Mouse (Mus musculus): ENCODE data around the gene Prkag3. TPM values are rescaled to one million over a fixed set of nuclear protein-coding genes. Genes with fewer than 3 reads are reported as not detected.

The Prkag3 gene
- total RNA-seq, 1 experiment from 2014 or later: not detected

DNA sequence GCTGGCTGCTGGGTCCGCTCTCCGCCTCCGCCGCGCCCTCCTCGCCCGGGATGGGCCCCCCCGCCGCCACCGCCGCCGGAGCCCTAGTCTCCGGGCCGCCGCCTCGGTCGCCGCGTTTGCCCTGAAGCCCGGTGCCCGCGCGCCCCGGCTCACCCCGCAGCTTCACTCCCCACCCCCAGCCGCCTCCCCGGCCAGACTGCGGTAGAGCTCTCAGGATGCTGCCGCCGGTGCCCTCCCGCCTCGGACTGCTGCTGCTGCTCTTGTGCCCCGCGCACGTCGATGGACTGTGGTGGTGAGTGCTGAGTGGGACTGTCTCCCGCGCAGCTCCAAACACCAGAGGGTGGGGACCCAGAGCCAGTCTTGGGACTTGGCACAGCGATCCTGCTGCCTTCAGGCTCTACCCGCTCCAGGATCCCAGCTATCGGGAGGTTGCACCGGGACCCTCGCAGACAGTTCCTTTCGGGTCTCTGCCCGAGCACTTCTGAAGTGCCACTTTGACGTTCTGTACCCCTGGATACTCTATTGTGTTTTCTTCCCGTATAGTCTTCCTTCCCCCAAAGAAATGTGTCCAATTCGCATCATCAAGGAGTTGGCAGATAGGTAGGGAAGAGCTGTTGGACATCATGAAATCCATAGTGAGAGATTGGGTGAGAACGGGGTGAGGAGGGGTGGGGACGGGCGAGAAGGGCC, 23.1 kb upstream of the Prkag3 start:
- no peak for ATAC-seq (replicated peaks in 1 of 2; ENCODE audit: insufficient read depth in 1 of 2, low FRiP score in 2 of 2, low TSS enrichment in 1 of 2, low read depth in 1 of 2, poor library complexity in 2 of 2, severe bottlenecking in 2 of 2)

DNA sequence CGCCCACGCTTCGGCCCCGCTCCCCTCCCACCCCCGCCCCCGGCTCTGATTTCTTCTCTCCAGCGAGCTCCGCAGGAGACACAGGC, 22.7 kb upstream of the Prkag3 start, which contains the start of gene Wnt6:
Gene Wnt6, plus strand, starts transcription at position 48 of the 86 bp plus-strand sequence.
- no peak for ATAC-seq (replicated peaks in 1 of 2; ENCODE audit: insufficient read depth in 1 of 2, low FRiP score in 2 of 2, low TSS enrichment in 1 of 2, low read depth in 1 of 2, poor library complexity in 2 of 2, severe bottlenecking in 2 of 2)

- no peak for ATAC-seq (replicated peaks in 1 of 2; ENCODE audit: insufficient read depth in 1 of 2, low FRiP score in 2 of 2, low TSS enrichment in 1 of 2, low read depth in 1 of 2, poor library complexity in 2 of 2, severe bottlenecking in 2 of 2)
These were observed 22.4 kb upstream of the Prkag3 start for GRCm38 (mm10) chr1:74771467-74771844.

DNA sequence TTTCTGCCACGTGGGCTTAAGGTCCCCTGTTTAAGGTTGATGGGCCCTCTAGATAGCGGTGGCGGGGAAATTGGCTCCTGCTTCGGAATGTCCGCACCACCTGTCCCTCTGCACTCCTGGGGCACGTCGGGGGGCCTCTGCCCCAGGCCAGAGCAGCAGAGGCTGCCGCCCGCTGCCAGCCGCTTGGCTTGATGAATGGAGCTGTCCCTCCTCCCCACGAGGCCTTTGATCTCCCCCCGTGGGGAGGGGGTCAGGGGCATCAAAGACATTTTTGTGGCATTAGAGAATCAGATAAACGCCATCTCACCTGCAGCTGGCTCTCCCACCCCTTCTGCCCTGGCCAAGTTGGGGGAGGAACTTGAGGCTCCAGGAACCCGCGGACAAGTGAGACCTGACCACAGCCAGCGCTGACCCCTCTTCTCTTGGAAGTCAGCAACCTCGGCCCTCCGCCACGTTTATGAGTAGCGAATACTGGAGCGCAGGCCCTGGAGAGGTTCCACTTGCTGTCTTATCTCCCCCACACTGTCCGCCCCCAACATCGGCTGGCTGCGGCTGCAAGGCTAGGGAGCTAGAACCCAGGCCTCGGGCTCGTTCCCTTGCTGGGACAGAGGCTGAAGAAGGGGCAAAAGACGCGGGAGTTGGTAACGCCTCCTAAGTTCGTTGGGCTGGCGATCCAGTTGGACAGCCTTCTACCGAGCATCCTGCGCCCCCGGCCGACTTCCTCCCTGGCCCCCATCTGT, 21.9 kb upstream of the Prkag3 start:
- no peak for ATAC-seq (replicated peaks in 1 of 2; ENCODE audit: insufficient read depth in 1 of 2, low FRiP score in 2 of 2, low TSS enrichment in 1 of 2, low read depth in 1 of 2, poor library complexity in 2 of 2, severe bottlenecking in 2 of 2)

DNA sequence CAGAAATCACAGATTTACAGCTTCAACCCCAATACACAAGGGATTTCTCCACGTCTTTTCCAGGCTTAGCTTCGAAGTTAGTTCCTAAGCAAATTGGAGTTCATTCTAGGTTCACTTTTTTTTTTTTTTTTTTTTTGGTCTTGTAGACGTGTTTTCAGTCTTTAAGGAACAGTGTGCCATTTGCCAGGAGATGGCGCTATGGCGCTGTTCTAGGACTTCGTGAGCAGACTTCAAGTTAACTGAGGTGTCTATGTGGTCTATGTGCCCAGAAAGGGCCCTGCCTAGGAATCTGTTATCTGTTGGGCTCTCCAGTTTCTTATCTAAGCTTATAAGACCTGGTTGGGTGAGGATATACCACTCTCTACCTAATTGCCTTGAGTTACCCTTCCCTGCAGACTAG, 14.1 kb upstream of the Prkag3 start:
- ATAC-seq (replicated peaks in 1 of 2; ENCODE audit: insufficient read depth in 1 of 2, low FRiP score in 2 of 2, low TSS enrichment in 1 of 2, low read depth in 1 of 2, poor library complexity in 2 of 2, severe bottlenecking in 2 of 2): peak; percentile 73

- ATAC-seq (replicated peaks in 1 of 2; ENCODE audit: insufficient read depth in 1 of 2, low FRiP score in 2 of 2, low TSS enrichment in 1 of 2, low read depth in 1 of 2, poor library complexity in 2 of 2, severe bottlenecking in 2 of 2): peak in 1 of 2 experiments; percentile 48; a peak in 1 of 4 replicates
These were observed 10.8 kb upstream of the Prkag3 start for GRCm38 (mm10) chr1:74759773-74760172.

- no peak; a peak in 1 of 4 replicates for ATAC-seq (replicated peaks in 1 of 2; ENCODE audit: insufficient read depth in 1 of 2, low FRiP score in 2 of 2, low TSS enrichment in 1 of 2, low read depth in 1 of 2, poor library complexity in 2 of 2, severe bottlenecking in 2 of 2)
These were observed 5.3 kb upstream of the Prkag3 start for GRCm38 (mm10) chr1:74754175-74754785.

DNA sequence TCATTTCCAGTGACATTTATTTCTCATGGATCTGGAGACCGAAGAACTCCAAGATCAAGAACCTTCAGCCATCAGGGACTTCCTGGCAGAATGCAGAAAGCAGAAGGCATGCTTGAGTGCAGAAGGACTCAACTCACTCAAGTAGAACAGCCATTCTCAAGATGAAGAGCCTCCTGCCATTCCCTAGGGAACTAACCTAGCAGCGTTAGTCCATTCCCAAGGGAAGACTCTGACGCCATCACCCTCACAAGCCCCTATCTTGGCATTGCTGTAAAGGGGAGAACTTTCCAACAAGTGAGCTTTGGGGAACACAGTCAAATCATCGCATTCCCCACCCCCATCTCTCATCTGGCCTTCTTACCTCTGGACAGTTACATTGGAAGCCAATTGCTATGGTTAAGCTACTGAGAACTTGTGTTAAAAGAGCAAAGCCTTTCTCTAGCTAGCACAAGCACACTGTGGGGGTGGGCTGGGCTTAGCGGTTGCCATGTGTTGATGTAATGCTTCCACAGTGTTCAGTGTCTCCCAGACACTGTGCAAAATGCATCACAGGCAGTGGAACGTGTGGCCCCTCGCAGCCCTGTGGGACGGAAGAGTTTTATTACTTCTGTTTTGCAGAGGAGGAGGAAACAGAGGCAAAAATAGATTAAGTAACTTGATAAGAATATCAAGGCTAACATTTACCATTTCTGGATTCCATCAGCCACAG, 4.4 kb upstream of the Prkag3 start:
- ATAC-seq (replicated peaks in 1 of 2; ENCODE audit: insufficient read depth in 1 of 2, low FRiP score in 2 of 2, low TSS enrichment in 1 of 2, low read depth in 1 of 2, poor library complexity in 2 of 2, severe bottlenecking in 2 of 2): no peak

DNA sequence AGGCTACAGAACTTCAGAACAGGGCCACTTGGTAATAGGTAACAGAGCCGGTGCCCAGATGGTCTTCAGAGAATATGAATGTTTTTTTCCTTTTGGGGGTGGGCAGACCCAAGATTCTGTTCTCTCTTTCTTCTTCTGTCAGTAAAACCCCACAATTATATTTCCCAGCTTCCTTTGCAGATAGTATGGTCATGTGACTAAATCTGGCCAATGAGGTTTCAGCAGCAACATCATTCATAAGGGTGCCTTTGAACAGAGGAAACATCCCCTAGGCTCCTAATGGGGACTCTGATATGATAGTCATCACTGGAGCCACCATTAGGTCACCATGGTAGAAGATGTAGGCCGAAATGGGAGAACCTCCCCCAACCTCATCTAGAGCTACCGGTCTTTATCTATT, 3.8 kb upstream of the Prkag3 start:
- no peak for ATAC-seq (replicated peaks in 1 of 2; ENCODE audit: insufficient read depth in 1 of 2, low FRiP score in 2 of 2, low TSS enrichment in 1 of 2, low read depth in 1 of 2, poor library complexity in 2 of 2, severe bottlenecking in 2 of 2)

DNA sequence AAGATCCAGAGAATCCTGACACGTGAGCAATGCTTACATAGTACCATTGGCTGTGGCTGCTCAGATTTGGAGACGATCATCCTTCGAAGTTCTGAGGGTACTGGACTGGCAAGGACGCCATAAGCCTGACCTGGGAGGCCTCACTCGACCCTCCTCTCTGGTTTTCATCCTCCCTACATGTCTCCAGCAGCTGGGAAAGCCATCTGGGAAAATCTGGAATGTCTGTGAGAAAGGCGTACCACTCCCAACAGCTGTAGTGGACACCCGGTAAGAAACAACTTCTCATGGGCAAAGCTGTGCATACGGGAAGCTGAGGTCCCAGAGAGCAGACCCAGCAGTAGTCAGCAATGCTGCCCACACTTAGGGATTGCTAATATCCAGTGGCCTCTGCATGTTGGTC, 3.1 kb upstream of the Prkag3 start:
- no peak for ATAC-seq (replicated peaks in 1 of 2; ENCODE audit: insufficient read depth in 1 of 2, low FRiP score in 2 of 2, low TSS enrichment in 1 of 2, low read depth in 1 of 2, poor library complexity in 2 of 2, severe bottlenecking in 2 of 2)

- no peak for ATAC-seq (replicated peaks in 1 of 2; ENCODE audit: insufficient read depth in 1 of 2, low FRiP score in 2 of 2, low TSS enrichment in 1 of 2, low read depth in 1 of 2, poor library complexity in 2 of 2, severe bottlenecking in 2 of 2)
These were observed 1.7 kb upstream of the Prkag3 start for GRCm38 (mm10) chr1:74750683-74751082.

DNA sequence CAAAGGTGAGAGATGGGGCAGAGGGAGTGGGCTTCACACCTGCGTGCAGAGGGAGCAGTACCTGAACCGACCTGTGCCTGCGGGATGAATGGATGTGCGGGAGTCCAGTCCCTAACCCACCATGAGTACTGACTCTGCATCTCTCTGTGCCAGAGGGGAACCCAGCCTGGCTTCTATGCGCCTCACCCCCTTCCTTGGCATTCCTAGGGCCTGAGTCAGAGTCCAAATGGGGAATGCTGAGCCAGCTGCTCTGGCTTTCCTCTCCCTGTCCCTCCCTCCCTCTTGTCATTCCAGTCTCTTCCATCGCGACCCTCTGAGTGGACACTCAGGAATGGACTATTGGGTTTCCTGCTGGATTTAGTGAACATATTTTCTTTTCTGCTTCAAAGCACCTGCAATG, 280 bp upstream of the Prkag3 start:
- ATAC-seq (replicated peaks in 1 of 2; ENCODE audit: insufficient read depth in 1 of 2, low FRiP score in 2 of 2, low TSS enrichment in 1 of 2, low read depth in 1 of 2, poor library complexity in 2 of 2, severe bottlenecking in 2 of 2): no peak

DNA sequence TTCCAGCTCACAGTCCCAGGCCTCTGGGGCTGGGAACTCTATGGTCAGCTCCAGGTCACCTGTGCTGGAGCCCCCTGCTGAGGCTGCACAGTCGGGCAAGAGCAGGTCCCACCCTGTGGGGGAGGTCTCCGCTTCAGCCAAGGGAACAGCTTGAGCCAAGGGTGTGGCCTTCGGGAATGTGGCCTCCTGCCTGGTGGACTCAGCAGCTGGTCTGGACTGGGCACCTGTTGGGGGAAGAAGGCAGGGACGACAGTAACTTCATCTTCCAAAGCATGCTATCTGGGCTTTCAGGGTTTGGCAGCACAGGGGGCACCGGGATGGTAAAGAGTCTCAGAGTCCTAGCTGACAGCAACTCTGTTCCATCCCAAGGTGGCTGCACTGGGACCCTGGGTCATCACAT, 1.7 kb downstream of the Prkag3 start:
- ATAC-seq (replicated peaks in 1 of 2; ENCODE audit: insufficient read depth in 1 of 2, low FRiP score in 2 of 2, low TSS enrichment in 1 of 2, low read depth in 1 of 2, poor library complexity in 2 of 2, severe bottlenecking in 2 of 2): no peak

DNA sequence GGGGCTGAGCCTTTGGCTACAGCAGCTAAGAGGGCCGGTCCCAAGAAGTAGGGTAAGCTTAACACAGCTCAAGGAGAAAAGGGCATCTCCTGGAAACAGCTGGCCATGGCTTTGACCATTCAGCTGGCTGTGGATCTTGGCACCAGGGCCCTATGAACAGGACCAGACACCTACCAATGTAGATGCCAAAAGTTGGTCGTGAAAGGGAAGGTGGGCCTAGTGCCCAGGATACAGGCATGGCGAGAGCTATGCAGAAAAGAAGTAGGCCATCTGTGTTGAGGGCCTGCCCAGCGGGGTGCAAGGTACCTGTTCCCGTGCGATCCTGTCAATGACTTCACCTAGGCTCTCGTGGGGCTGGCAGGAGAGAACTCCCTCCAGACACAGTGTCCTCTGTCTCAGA, 8.2 kb downstream of the Prkag3 start:
- ATAC-seq (replicated peaks in 1 of 2; ENCODE audit: insufficient read depth in 1 of 2, low FRiP score in 2 of 2, low TSS enrichment in 1 of 2, low read depth in 1 of 2, poor library complexity in 2 of 2, severe bottlenecking in 2 of 2): no peak

DNA sequence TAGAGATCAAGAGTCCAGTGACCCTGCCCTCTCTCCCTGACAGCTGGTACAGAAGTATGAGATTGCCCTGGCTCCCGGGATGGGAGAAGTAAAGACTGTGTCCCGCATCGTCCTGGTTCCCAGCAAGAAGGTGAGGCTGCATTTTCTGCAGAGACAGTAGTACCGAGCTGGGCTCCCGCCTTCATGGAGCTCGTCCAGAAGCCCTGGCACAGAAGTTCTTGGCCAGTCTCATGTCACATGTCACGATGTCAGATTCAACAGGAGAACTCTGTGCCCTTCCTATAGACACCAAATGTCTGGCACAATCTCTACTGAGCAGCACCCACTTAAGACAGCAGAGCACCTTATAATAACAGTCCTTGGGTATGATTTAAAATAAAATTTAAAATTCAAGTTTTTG, 11.5 kb downstream of the Prkag3 start:
- no peak for ATAC-seq (replicated peaks in 1 of 2; ENCODE audit: insufficient read depth in 1 of 2, low FRiP score in 2 of 2, low TSS enrichment in 1 of 2, low read depth in 1 of 2, poor library complexity in 2 of 2, severe bottlenecking in 2 of 2)

DNA sequence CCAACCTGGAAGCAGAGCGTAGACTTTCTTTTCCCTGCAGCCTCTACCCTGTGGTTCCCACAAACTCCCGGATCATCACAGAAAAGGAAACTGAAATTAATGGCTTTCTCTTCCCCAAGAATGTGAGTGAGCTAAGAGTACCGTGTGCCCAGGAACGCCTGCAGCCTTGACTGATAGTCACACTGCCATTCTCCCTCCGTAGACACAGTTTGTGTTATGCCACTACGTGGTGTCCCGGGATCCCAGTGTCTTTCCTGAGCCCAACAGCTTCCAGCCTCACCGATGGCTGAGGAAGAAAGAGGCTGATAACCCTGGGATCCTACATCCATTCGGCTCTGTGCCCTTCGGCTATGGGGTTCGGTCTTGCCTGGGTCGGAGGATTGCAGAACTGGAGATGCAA, 12.0 kb downstream of the Prkag3 start:
- ATAC-seq (replicated peaks in 1 of 2; ENCODE audit: insufficient read depth in 1 of 2, low FRiP score in 2 of 2, low TSS enrichment in 1 of 2, low read depth in 1 of 2, poor library complexity in 2 of 2, severe bottlenecking in 2 of 2): no peak

GRCm38 (mm10) chr1:74728446-74728845, 20.6 kb downstream of the Prkag3 start:
- ATAC-seq (replicated peaks in 1 of 2; ENCODE audit: insufficient read depth in 1 of 2, low FRiP score in 2 of 2, low TSS enrichment in 1 of 2, low read depth in 1 of 2, poor library complexity in 2 of 2, severe bottlenecking in 2 of 2): no peak

DNA sequence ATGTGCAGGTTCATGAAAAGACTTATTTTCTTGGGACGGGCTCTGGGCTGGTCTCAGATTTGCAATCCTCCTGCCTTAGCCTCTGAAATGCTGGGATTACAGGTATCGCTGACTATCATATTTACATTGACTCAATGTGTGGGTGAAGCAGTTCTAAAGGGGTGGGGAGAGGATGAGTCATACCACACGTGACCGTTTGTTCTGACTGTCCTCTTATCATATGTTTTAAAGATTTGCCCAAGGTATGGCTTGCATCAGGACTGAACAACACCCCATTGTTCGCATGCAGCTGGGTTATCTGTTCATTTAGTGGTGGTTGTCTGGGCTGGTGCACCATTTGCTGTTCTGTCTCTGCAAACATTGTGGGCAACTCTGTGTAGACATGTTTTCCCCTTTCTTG, 22.3 kb downstream of the Prkag3 start:
- ATAC-seq (replicated peaks in 1 of 2; ENCODE audit: insufficient read depth in 1 of 2, low FRiP score in 2 of 2, low TSS enrichment in 1 of 2, low read depth in 1 of 2, poor library complexity in 2 of 2, severe bottlenecking in 2 of 2): no peak
